Mouse (Mus musculus) hindbrain, embryonic 11.5 days (tissue): ENCODE results near the gene Rnft1. TPM values are rescaled to one million over a fixed set of nuclear protein-coding genes. Genes with fewer than 3 reads are reported as not detected.
A peak's percentile ranks its signal among the peaks of the same experiment; 100 is the strongest.

ENCODE experiments used
- ATAC-seq: fragments of 200-750 bp; cut with Nextera tagmentation; 2 replicates; pipeline ENCODE4 v1.8.0; 2017; ENCODE audit warnings: mild to moderate bottlenecking, moderate TSS enrichment, moderate library complexity; ENCODE audit not compliant: low FRiP score
- DNase-seq: peaks from one replicate; pipeline ENCODE4 v3.0.0-alpha.2; 2015; ENCODE audit warnings: low spot score
- H3K27ac ChIP-seq: fragments of 300-500 bp; sonication (generic); 2 replicates; pipeline ENCODE4 v1.5.1; 2014; ENCODE audit warnings: mild to moderate bottlenecking, low read depth, low read length
- H3K27me3 ChIP-seq: fragments of 300-500 bp; sonication (generic); 2 replicates; pipeline ENCODE4 v1.6.1; 2014; ENCODE audit warnings: mild to moderate bottlenecking, low read length, moderate library complexity, mixed read lengths; ENCODE audit not compliant: control insufficient read depth, insufficient read depth
- H3K36me3 ChIP-seq: fragments of 300-500 bp; sonication (generic); 2 replicates; pipeline ENCODE4 v1.6.1; 2014; ENCODE audit warnings: mild to moderate bottlenecking, low read length, moderate library complexity, mixed read lengths; ENCODE audit not compliant: control insufficient read depth, insufficient read depth
- H3K4me1 ChIP-seq: fragments of 300-500 bp; sonication (generic); replicated peaks from 2 replicates; pipeline ENCODE4 v1.6.1; 2014; ENCODE audit warnings: low read length, mixed read lengths; ENCODE audit not compliant: control insufficient read depth, insufficient read depth
- H3K4me2 ChIP-seq: fragments of 300-500 bp; sonication (generic); replicated peaks from 2 replicates; pipeline ENCODE4 v1.6.1; 2014; ENCODE audit warnings: mild to moderate bottlenecking, low read depth, low read length
- H3K4me3 ChIP-seq: fragments of 300-500 bp; sonication (generic); 2 replicates; pipeline ENCODE4 v1.5.1; 2014; ENCODE audit warnings: low read depth, low read length
- H3K9ac ChIP-seq: fragments of 300-500 bp; sonication (generic); 2 replicates; pipeline ENCODE4 v1.6.1; 2014; ENCODE audit warnings: low read depth, low read length
- H3K9me3 ChIP-seq: fragments of 300-500 bp; sonication (generic); 2 replicates; pipeline ENCODE4 v1.6.1; 2016; ENCODE audit warnings: low read length; ENCODE audit not compliant: control insufficient read depth
- WGBS: fragments of 180-500 bp; shearing (Covaris S2); extraction: QIAGEN DNeasy Blood & Tissue Kit; methylation state at CpG from one replicate; pipeline ENCODE4 v1.1.7; 2014; 5-methylcytosine and 5-hydroxymethylcytosine counted together
- polyA plus RNA-seq: library from polyadenylated mRNA; unstranded; fragments of >200 nt; fragmentation: Nextera tagmentation; extraction: Ambion mirVana; gene quantifications from 2 replicates; pipeline ENCODE4 v1.2.1, GENCODE M21; 2014

Gene Rnft1
- polyA plus RNA-seq, 1 experiment from 2014 or later = 21.5 TPM

DNA sequence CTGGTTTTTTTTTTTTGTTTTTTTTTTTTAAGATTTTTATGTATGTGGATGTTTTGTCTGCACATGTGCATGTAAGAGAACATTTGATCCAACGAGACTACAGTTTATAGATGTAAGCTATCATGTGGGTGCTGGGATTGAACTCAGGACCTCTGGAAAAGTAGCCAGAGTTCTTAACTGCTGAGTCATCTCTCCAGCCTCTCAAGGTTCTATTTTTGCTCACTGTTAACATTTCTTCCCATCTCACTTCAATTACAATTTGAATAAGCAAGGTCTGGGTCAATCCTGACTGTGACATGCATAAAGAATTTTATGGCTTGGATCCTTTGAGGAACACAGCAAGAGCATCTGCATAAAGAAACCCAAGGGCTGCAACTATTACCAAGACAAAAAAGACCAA is 16.3 kb downstream of the Rnft1 start:
- H3K9me3 ChIP-seq = no peaks in the 10 kb centered on the region
- ATAC-seq = no peak

GRCm38 (mm10) chr11:86503121-86503520 is 18.7 kb downstream of the Rnft1 start:
- Histone ChIP-seq H3K9ac (no peak overlapping the region), H3K27me3 (no peaks in the 10 kb centered on the region), H3K4me1 (no peaks in the 10 kb centered on the region), H3K9me3 (no peaks in the 10 kb centered on the region), H3K4me2 (no peak overlapping the region), H3K4me3 (no peak overlapping the region), H3K36me3 (no peaks in the 10 kb centered on the region), H3K27ac (no peak overlapping the region)
- DNase-seq = no peak
- 95% methylated on average over 2 of the region's 2 CpGs for WGBS
- no peak for ATAC-seq

More for the DNA sequence above, 16.3 kb downstream of the Rnft1 start:
- Histone ChIP-seq H3K4me2 (no peak overlapping the region), H3K4me3 (no peak overlapping the region), H3K4me1 (no peaks in the 10 kb centered on the region), H3K27ac (no peak overlapping the region), H3K9ac (no peak overlapping the region), H3K36me3 (no peaks in the 10 kb centered on the region), H3K27me3 (no peaks in the 10 kb centered on the region)
- no peak for DNase-seq
- WGBS = 95% methylated on average over 1 of the region's 1 CpGs

DNA sequence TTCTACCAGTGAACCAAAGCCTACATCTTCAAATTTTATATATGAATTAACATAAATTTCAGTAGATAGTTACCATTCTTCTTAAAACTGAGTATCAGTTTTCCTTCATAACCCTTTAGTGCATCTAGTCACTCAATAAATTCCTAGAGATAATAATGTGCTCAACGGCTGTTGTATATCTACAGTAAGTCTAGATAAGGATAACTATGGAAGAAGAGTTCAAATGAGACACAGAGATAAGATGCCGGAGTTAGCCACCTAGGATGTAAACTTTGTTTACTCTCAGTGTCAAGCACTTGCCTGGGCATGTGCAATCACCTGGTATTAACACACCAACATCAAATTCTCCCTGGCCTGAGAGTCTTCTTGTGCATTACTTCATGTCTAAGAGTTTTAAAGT is 22.9 kb downstream of the Rnft1 start:
- ATAC-seq (no peak), DNase-seq (no peak)
- Histone ChIP-seq H3K27me3 (no peaks in the 10 kb centered on the region), H3K4me2 (no peak overlapping the region), H3K4me3 (no peak overlapping the region), H3K9ac (no peak overlapping the region), H3K9me3 (no peaks in the 10 kb centered on the region), H3K36me3 (peaks cover 5% of the 10 kb centered on the region; the same call in 1 of the 2 replicates), H3K4me1 (no peaks in the 10 kb centered on the region), H3K27ac (no peak overlapping the region)
- WGBS = 97% methylated on average over 2 of the region's 2 CpGs

DNA sequence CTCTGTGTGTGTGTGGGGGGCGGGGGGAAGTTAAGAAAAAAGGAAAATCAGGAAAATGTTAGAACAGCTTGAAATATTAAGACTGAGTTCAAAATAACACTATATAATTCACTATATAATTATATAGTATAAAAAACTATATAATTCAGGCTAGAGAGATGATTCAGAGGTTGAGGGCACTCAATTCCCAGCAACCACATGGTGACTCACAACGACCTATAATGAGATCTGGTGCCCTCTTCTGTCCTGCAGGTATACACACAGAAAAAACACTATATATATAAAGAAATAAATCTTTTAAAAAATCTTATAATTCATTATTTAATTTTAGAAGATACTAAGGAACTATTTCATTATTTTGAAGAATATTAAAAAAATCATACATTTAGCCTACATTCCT is 23.5 kb downstream of the Rnft1 start:
- H3K4me1 ChIP-seq = no peaks in the 10 kb centered on the region
- H3K27me3 ChIP-seq = no peaks in the 10 kb centered on the region
- H3K9me3 ChIP-seq = no peaks in the 10 kb centered on the region
- H3K4me3 ChIP-seq = no peak overlapping the region
- ATAC-seq = no peak
- 90% methylated on average over 2 of the region's 2 CpGs for WGBS
- H3K27ac ChIP-seq = no peak overlapping the region
- peaks cover 5% of the 10 kb centered on the region; the same call in 1 of the 2 replicates for H3K36me3 ChIP-seq
- no peak overlapping the region for H3K4me2 ChIP-seq
- no peak for DNase-seq
- no peak overlapping the region for H3K9ac ChIP-seq

DNA sequence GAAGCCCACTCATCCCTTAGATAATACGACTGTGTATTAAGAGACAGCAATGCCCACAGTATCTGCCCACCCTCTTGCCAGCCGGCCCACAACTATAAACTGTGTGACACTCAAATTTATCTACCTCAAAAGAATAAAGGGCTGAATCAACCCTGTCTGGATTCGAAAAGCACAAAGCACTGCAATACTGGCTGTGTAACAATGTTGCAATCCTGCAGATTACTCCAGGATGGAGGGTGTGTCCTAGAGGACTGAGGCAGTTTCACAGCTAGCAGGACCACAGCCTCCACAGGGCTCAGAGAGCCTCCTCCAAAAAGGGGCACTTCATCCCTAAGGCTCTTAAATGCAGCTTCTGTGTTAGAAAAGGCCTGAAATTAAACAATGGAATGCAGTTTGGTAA is 32.2 kb downstream of the Rnft1 start:
- 92% methylated on average over 3 of the region's 3 CpGs for WGBS
- Histone ChIP-seq H3K36me3 (peaks cover 15% of the 10 kb centered on the region), H3K4me3 (no peak overlapping the region), H3K9me3 (no peaks in the 10 kb centered on the region), H3K9ac (no peak overlapping the region), H3K4me2 (no peak overlapping the region), H3K4me1 (no peaks in the 10 kb centered on the region), H3K27ac (no peak overlapping the region), H3K27me3 (no peaks in the 10 kb centered on the region)
- ATAC-seq (no peak), DNase-seq (no peak)

- H3K4me2 ChIP-seq = no peak overlapping the region
- H3K4me1 ChIP-seq = no peaks in the 10 kb centered on the region
- no peaks in the 10 kb centered on the region for H3K9me3 ChIP-seq
- no peaks in the 10 kb centered on the region for H3K27me3 ChIP-seq
- H3K4me3 ChIP-seq = no peak overlapping the region
- WGBS = 88% methylated on average over 3 of the region's 3 CpGs
- ATAC-seq (no peak), DNase-seq (no peak)
- no peak overlapping the region for H3K27ac ChIP-seq
- H3K36me3 ChIP-seq = peaks cover 15% of the 10 kb centered on the region
- no peak overlapping the region for H3K9ac ChIP-seq
Measured at GRCm38 (mm10) chr11:86517229-86517628, 32.8 kb downstream of the Rnft1 start.

- DNase-seq (no peak), ATAC-seq (no peak)
- H3K4me3 ChIP-seq = no peak overlapping the region
- no peaks in the 10 kb centered on the region for H3K27me3 ChIP-seq
- H3K9me3 ChIP-seq = no peaks in the 10 kb centered on the region
- 94% methylated on average over 7 of the region's 7 CpGs for WGBS
- no peaks in the 10 kb centered on the region for H3K4me1 ChIP-seq
- H3K4me2 ChIP-seq = no peak overlapping the region
- H3K9ac ChIP-seq = no peak overlapping the region
- no peak overlapping the region for H3K27ac ChIP-seq
- peaks cover 20% of the 10 kb centered on the region for H3K36me3 ChIP-seq
Measured at GRCm38 (mm10) chr11:86519751-86520150, 35.3 kb downstream of the Rnft1 start.

- H3K36me3 ChIP-seq = peaks cover 7% of the 10 kb centered on the region; the same call in 1 of the 2 replicates
- no peaks in the 10 kb centered on the region for H3K9me3 ChIP-seq
- ATAC-seq (no peak), DNase-seq (no peak)
- whole genome bisulfite sequencing = 94% methylated on average over 4 of the region's 4 CpGs
- H3K4me2 ChIP-seq = no peak overlapping the region
- H3K27ac ChIP-seq = no peak overlapping the region
- H3K27me3 ChIP-seq = no peaks in the 10 kb centered on the region
- no peak overlapping the region for H3K4me3 ChIP-seq
- H3K9ac ChIP-seq = no peak overlapping the region
- no peaks in the 10 kb centered on the region for H3K4me1 ChIP-seq
Measured at GRCm38 (mm10) chr11:86527528-86527927, 43.1 kb downstream of the Rnft1 start.

- no peaks in the 10 kb centered on the region for H3K27me3 ChIP-seq
- H3K4me1 ChIP-seq = no peaks in the 10 kb centered on the region
- DNase-seq = peak; percentile 39
- 70% methylated on average over 1 of the region's 1 CpGs for WGBS
- H3K36me3 ChIP-seq = no peaks in the 10 kb centered on the region; the same call in 1 of the 2 replicates
- H3K4me3 ChIP-seq = no peak overlapping the region
- no peak for ATAC-seq
- no peaks in the 10 kb centered on the region for H3K9me3 ChIP-seq
- H3K9ac ChIP-seq = no peak overlapping the region
- no peak overlapping the region for H3K27ac ChIP-seq
- H3K4me2 ChIP-seq = no peak overlapping the region
Measured at GRCm38 (mm10) chr11:86532834-86533233, 48.4 kb downstream of the Rnft1 start.
